28 mouse cellular contexts compared by ENCODE assay signal in genomic region chr3:152119987-152120386, GRCm38 (mm10). TPM values are rescaled to one million over a fixed set of nuclear protein-coding genes. Genes with fewer than 3 reads are reported as not detected.
DNase-seq lines count a peak whose midpoint lies in the region; ATAC-seq and TF ChIP-seq lines count a peak whose summit lies in the region.
"Had no signal": no experiment of that assay in that cellular context is flagged by ENCODE, and none has a peak within 500 bp of the region (broad histone marks: within the 10 kb centered on the region; RNA-seq: fewer than 3 reads in every experiment).

No protein-coding gene starts in this region.

- intact Hi-C loops in heart, adult 2 months (cut with DNase I), result loop anchor here (10.0 kb wide), 2 partner anchors 45 to 195 kb away; partner anchors contain the start of gene Gipc2
- intact Hi-C loops in heart, postnatal 10 days (cut with DNase I), result loop anchor here (2.0 to 10.0 kb wide), 2 partner anchors 25 to 195 kb away; no protein-coding TSS in a partner anchor

- 50% methylated on average over 4 of the region's 4 CpGs for WGBS in heart, adult 2 months
- 52% methylated on average over 4 of the region's 4 CpGs for WGBS in liver, embryonic 11.5 days
- WGBS in liver, embryonic 16.5 days (ENCODE audit: insufficient replicate concordance), result 35% methylated on average over 4 of the region's 4 CpGs

- no peaks in the 10 kb centered on the region for H3K27me3 ChIP-seq in heart, adult 2 months (ENCODE audit: control insufficient read depth, insufficient read depth, low read length)
- H3K27me3 ChIP-seq in liver, embryonic 11.5 days (replicated peaks; ENCODE audit: control insufficient read depth, insufficient read depth, low read length), result no peaks in the 10 kb centered on the region
- no peaks in the 10 kb centered on the region for H3K27me3 ChIP-seq in ES-Bruce4 (ENCODE audit: control insufficient read depth, insufficient read depth, low read length, poor library complexity, severe bottlenecking)
- H3K27me3 ChIP-seq in liver, embryonic 16.5 days (ENCODE audit: control insufficient read depth, insufficient read depth, low read depth, low read length), result no peaks in the 10 kb centered on the region
- H3K27me3 ChIP-seq: embryonic facial prominence, embryonic 12.5 days; forebrain, embryonic 13.5 days; heart, embryonic 15.5 days; hindbrain, embryonic 13.5 days; limb, embryonic 15.5 days; midbrain, embryonic 15.5 days; neural tube, embryonic 13.5 days had no signal

- no peak overlapping the region for H3K4me2 ChIP-seq in liver, embryonic 11.5 days
- no peak overlapping the region for H3K4me2 ChIP-seq in liver, embryonic 16.5 days (ENCODE audit: low read depth, low read length)
- H3K4me2 ChIP-seq: embryonic facial prominence, embryonic 12.5 days; forebrain, embryonic 13.5 days; heart, embryonic 15.5 days; hindbrain, embryonic 13.5 days; limb, embryonic 15.5 days; midbrain, embryonic 15.5 days; neural tube, embryonic 13.5 days had no signal

- no peak for TF ChIP-seq CTCF in heart, adult 2 months (IDR thresholded peaks at IDR 0.05)
- TF ChIP-seq CTCF in ES-Bruce4 (IDR thresholded peaks at IDR 0.05; ENCODE audit: low read depth, low read length), result no peak

- TF ChIP-seq EP300 in heart, adult 2 months (IDR thresholded peaks at IDR 0.05; ENCODE audit: insufficient read depth, low read depth, low read length), result no peak
- peak; percentile 62; the same call in 1 of the 2 replicates for TF ChIP-seq EP300 in ES-Bruce4 (IDR thresholded peaks at IDR 0.05; ENCODE audit: insufficient read depth, low read depth, low read length)

- no peaks in the 10 kb centered on the region for H3K79me2 ChIP-seq in heart, adult 2 months (replicated peaks; ENCODE audit: control insufficient read depth, insufficient read depth, low read length)

- H3K4me3 ChIP-seq in heart, adult 2 months, result no peak overlapping the region
- H3K4me3 ChIP-seq in liver, embryonic 11.5 days (ENCODE audit: low read depth, low read length), result no peak overlapping the region
- H3K4me3 ChIP-seq in ES-Bruce4 (ENCODE audit: low read depth, low read length), result no peak overlapping the region
- no peak overlapping the region for H3K4me3 ChIP-seq in liver, embryonic 16.5 days (ENCODE audit: low read depth, low read length)
- H3K4me3 ChIP-seq: embryonic facial prominence, embryonic 12.5 days; erythroblast, embryonic 14.5 days; forebrain, embryonic 13.5 days; heart, embryonic 15.5 days; hindbrain, embryonic 13.5 days; left cerebral cortex, adult 2 months; limb, embryonic 15.5 days; midbrain, embryonic 15.5 days; myocyte; neural tube, embryonic 13.5 days had no signal

- no peak for TF ChIP-seq POLR2A in heart, adult 2 months (IDR thresholded peaks at IDR 0.05; ENCODE audit: insufficient read depth, low read depth, low read length)
- no peak for TF ChIP-seq POLR2A in ES-Bruce4 (IDR thresholded peaks at IDR 0.05; ENCODE audit: insufficient read depth, low read length)

- H3K4me1 ChIP-seq in heart, adult 2 months (ENCODE audit: control insufficient read depth, insufficient read depth, low read length), result peaks cover 9% of the 10 kb centered on the region
- peaks cover 19% of the 10 kb centered on the region for H3K4me1 ChIP-seq in liver, embryonic 11.5 days (replicated peaks; ENCODE audit: control insufficient read depth, insufficient read depth, low read length)
- peaks cover 13% of the 10 kb centered on the region for H3K4me1 ChIP-seq in ES-Bruce4 (ENCODE audit: control insufficient read depth, insufficient read depth, low read length)
- H3K4me1 ChIP-seq in liver, embryonic 16.5 days (ENCODE audit: control insufficient read depth, low read depth, low read length), result peaks cover 45% of the 10 kb centered on the region
- H3K4me1 ChIP-seq: forebrain, embryonic 13.5 days; limb, embryonic 15.5 days; midbrain, embryonic 15.5 days had no signal

- DNase-seq in heart, adult 2 months, result no peak
- no peak for DNase-seq in heart, postnatal 10 days
- peak; percentile 44 for DNase-seq in liver
- DNase-seq in liver, embryonic 11.5 days (ENCODE audit: low spot score), result no peak
- DNase-seq in adrenal gland, postnatal 14 days, result no peak
- DNase-seq in kidney, postnatal 14 days, result no peak
- DNase-seq: cerebellum, adult 11-12 months; cerebellum, postnatal 10 days; kidney, adult 18-20 months; left cerebral cortex, postnatal 4 days; retina, postnatal 1 day; right cerebral cortex, postnatal 25 days; spleen, adult 18-20 months had no signal

- H3K27ac ChIP-seq in heart, adult 2 months, result peak overlapping the region; percentile 94
- no peak overlapping the region for H3K27ac ChIP-seq in liver, embryonic 11.5 days (ENCODE audit: low read depth, low read length)
- H3K27ac ChIP-seq in ES-Bruce4 (ENCODE audit: insufficient read depth, low read length), result no peak overlapping the region
- 0 out of 2 replicates have a peak overlapping the region, but pooled peaks have one; percentile 14 for H3K27ac ChIP-seq in liver, embryonic 16.5 days (ENCODE audit: low read length)
- H3K27ac ChIP-seq: embryonic facial prominence, embryonic 12.5 days; forebrain, embryonic 13.5 days; heart, embryonic 15.5 days; hindbrain, embryonic 13.5 days; kidney, postnatal 0 days; left cerebral cortex, adult 2 months; limb, embryonic 15.5 days; midbrain, embryonic 15.5 days; neural tube, embryonic 13.5 days had no signal

- no peaks in the 10 kb centered on the region for H3K9me3 ChIP-seq in liver, embryonic 11.5 days (ENCODE audit: control insufficient read depth, low read length)
- H3K9me3 ChIP-seq in ES-Bruce4 (replicated peaks; ENCODE audit: control insufficient read depth, insufficient read depth, low read length, poor library complexity, severe bottlenecking), result no peaks in the 10 kb centered on the region
- H3K9me3 ChIP-seq in liver, embryonic 16.5 days (replicated peaks; ENCODE audit: control insufficient read depth, low read length), result no peaks in the 10 kb centered on the region
- H3K9me3 ChIP-seq: embryonic facial prominence, embryonic 12.5 days; forebrain, embryonic 13.5 days; heart, embryonic 15.5 days; hindbrain, embryonic 13.5 days; limb, embryonic 15.5 days; midbrain, embryonic 15.5 days; neural tube, embryonic 13.5 days had no signal

- no peak overlapping the region; the same call in 1 of the 2 replicates for H3K9ac ChIP-seq in heart, adult 2 months (ENCODE audit: low read depth, low read length)
- no peak overlapping the region for H3K9ac ChIP-seq in liver, embryonic 11.5 days (ENCODE audit: low read depth, low read length)
- no peak overlapping the region for H3K9ac ChIP-seq in ES-Bruce4 (ENCODE audit: low read depth, poor library complexity, severe bottlenecking)
- H3K9ac ChIP-seq in liver, embryonic 16.5 days (ENCODE audit: low read depth, low read length), result no peak overlapping the region
- H3K9ac ChIP-seq: embryonic facial prominence, embryonic 12.5 days; forebrain, embryonic 13.5 days; heart, embryonic 15.5 days; hindbrain, embryonic 13.5 days; limb, embryonic 15.5 days; midbrain, embryonic 15.5 days; neural tube, embryonic 13.5 days had no signal

- peaks cover 12% of the 10 kb centered on the region for H3K36me3 ChIP-seq in heart, adult 2 months (ENCODE audit: control insufficient read depth, insufficient read depth, low read length)
- no peaks in the 10 kb centered on the region for H3K36me3 ChIP-seq in liver, embryonic 11.5 days (ENCODE audit: control insufficient read depth, insufficient read depth, low read length)
- H3K36me3 ChIP-seq in ES-Bruce4 (ENCODE audit: control insufficient read depth, insufficient read depth, low read length, poor library complexity, severe bottlenecking), result no peaks in the 10 kb centered on the region
- H3K36me3 ChIP-seq in liver, embryonic 16.5 days (ENCODE audit: control insufficient read depth, insufficient read depth), result no peaks in the 10 kb centered on the region
- H3K36me3 ChIP-seq: embryonic facial prominence, embryonic 12.5 days; heart, embryonic 15.5 days; hindbrain, embryonic 13.5 days; limb, embryonic 15.5 days; midbrain, embryonic 15.5 days; neural tube, embryonic 13.5 days had no signal

- no peak for ATAC-seq in liver, embryonic 11.5 days (replicated peaks; ENCODE audit: low FRiP score)
- ATAC-seq in liver, embryonic 16.5 days (ENCODE audit: low read depth), result no peak
- ATAC-seq: CD4-positive, CD25-positive, alpha-beta regulatory T cell, adult 4 months; forebrain, embryonic 13.5 days; inflammation-experienced regulatory T-cells, adult 6 months; midbrain, embryonic 15.5 days had no signal

RNA-seq across cellular contexts. Expression of gene Gipc2, which starts 46.0 kb away (rescaled TPM):
- 1 to 10 TPM; 3.5 to 6.1 TPM for total RNA-seq in heart, adult 2 months (2021)
- 4.8 and 5.2 TPM in 2 replicates for polyA plus RNA-seq in heart, adult 2 months (2012; rRNA removed)
- 1 to 10 TPM; 3.8 to 5.4 TPM for total RNA-seq in heart, postnatal 10 days (2021)
- 12.1 and 15.4 TPM in 2 replicates for polyA plus RNA-seq in liver, embryonic 11.5 days (2014; fragmentation: Nextera tagmentation; extraction: Ambion mirVana)
- 17.1 and 19.9 TPM in 2 replicates for polyA plus RNA-seq in ES-Bruce4 (2011; ENCODE audit: insufficient read depth, insufficient read length, low read depth, missing spikeins)
- 17.8 and 19.7 TPM in 2 replicates for polyA plus RNA-seq in liver, embryonic 16.5 days (2015; fragmentation: Nextera tagmentation; extraction: Ambion mirVana)
- 0.96 and 2.8 TPM in 2 replicates for total RNA-seq in adrenal gland, postnatal 14 days (2021)
- polyA plus RNA-seq: CD4-positive, CD25-positive, alpha-beta regulatory T cell, adult 4 months; erythroblast, embryonic 14.5 days; inflammation-experienced regulatory T-cells, adult 6 months had no signal

Comparison
In these comparisons a context has a peak if more than half of its experiments do, and no peak if none do; other contexts are left out.
1. H3K27ac ChIP-seq: peak in heart, adult 2 months (single experiment) and liver, embryonic 16.5 days (single experiment); none in liver, embryonic 11.5 days (single experiment) and ES-Bruce4 (single experiment).